Mouse (Mus musculus): ENCODE results near the gene Tenm4. TPM values are rescaled to one million over a fixed set of nuclear protein-coding genes. Genes with fewer than 3 reads are reported as not detected.
A peak's percentile ranks its signal among the peaks of the same experiment; 100 is the strongest.

Gene Tenm4
- polyA plus RNA-seq, 1 experiment from 2014 or later: 45.8 TPM

DNA sequence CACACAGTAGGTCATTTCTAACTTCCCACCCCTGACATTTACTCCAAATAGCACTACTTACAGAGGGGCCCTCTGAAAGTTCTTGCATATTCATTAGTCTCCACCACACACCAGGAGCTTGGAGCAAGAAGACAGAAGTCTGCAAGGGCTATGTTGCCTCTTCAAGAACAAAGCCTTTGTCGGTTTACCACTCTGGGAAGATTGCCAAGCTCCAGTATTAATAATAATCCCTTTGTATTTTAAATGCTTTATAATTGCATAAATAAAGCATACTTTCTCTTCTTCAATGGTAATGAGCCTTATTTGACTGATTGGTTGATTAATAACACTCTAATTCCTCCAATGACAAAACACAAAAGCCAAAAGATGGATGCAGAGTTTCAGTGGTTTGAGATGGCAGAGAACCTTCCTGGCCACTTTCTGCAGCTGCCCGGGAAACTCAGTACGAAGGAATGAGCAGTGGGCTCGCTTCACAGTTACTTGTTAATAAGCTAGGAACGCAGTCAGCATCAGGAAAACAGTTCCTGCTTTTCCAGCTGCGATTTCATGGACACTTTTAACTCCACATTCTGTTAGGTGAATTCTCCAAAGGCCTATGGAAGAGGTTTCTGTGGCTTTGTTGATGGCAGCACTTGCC is 219.1 kb downstream of the Tenm4 start:
- H3K4me1 ChIP-seq (replicated peaks): peaks cover 26% of the 10 kb centered on the region
- no peak overlapping the region for H3K9ac ChIP-seq (replicated peaks)
- H3K27ac ChIP-seq: peak overlapping the region; percentile 41; the same call in 1 of the 2 replicates
- no peak for ATAC-seq (ENCODE audit: insufficient number of reproducible peaks, insufficient read depth, low FRiP score, low TSS enrichment, low read depth)
- no peaks in the 10 kb centered on the region for H3K27me3 ChIP-seq
- no peak overlapping the region for H3K4me2 ChIP-seq
- H3K9me3 ChIP-seq: no peaks in the 10 kb centered on the region
- H3K36me3 ChIP-seq: no peaks in the 10 kb centered on the region
- WGBS: 40% methylated on average over 6 of the region's 6 CpGs
- no peak overlapping the region for H3K4me3 ChIP-seq (replicated peaks)

GRCm38 (mm10) chr7:96390894-96391293 is 219.8 kb downstream of the Tenm4 start:
- no peak overlapping the region for H3K27ac ChIP-seq
- no peaks in the 10 kb centered on the region for H3K9me3 ChIP-seq
- no peak for ATAC-seq (ENCODE audit: insufficient number of reproducible peaks, insufficient read depth, low FRiP score, low TSS enrichment, low read depth)
- H3K4me3 ChIP-seq (replicated peaks): no peak overlapping the region
- H3K9ac ChIP-seq (replicated peaks): no peak overlapping the region
- H3K4me1 ChIP-seq (replicated peaks): peaks cover 21% of the 10 kb centered on the region
- H3K4me2 ChIP-seq: no peak overlapping the region
- H3K36me3 ChIP-seq: no peaks in the 10 kb centered on the region
- WGBS: 92% methylated on average over 4 of the region's 4 CpGs
- no peaks in the 10 kb centered on the region for H3K27me3 ChIP-seq

GRCm38 (mm10) chr7:96391797-96392472 is 220.9 kb downstream of the Tenm4 start:
- WGBS: 88% methylated on average over 6 of the region's 6 CpGs

DNA sequence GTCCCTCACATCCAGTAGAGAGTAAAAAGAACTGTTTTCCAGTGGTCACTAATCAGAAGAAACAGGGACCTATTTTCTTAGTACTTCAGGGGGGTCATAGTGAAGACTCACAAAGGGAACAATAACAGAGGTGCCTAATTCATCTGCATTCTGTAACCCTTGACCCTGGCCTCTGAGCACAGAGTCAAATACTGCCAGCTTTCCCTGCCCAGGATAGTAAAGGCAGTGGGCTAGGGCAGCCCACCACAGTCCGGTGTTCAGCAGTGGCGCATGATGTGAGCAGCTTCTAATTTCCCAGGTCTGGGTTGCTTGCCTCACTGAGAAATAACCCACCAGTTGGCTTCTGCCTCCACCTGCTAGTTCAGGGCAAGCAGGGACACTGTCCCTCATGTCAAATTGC is 221.6 kb downstream of the Tenm4 start:
- Histone ChIP-seq H3K4me3 (replicated peaks) (no peak overlapping the region), H3K4me1 (replicated peaks) (peaks cover 21% of the 10 kb centered on the region), H3K36me3 (no peaks in the 10 kb centered on the region), H3K9ac (replicated peaks) (no peak overlapping the region), H3K27me3 (no peaks in the 10 kb centered on the region), H3K4me2 (no peak overlapping the region), H3K9me3 (no peaks in the 10 kb centered on the region), H3K27ac (no peak overlapping the region)
- WGBS: 79% methylated on average over 2 of the region's 2 CpGs
- ATAC-seq (ENCODE audit: insufficient number of reproducible peaks, insufficient read depth, low FRiP score, low TSS enrichment, low read depth): no peak

More at GRCm38 (mm10) chr7:96391797-96392472, 220.9 kb downstream of the Tenm4 start:
- Histone ChIP-seq H3K9ac (replicated peaks) (no peak overlapping the region), H3K27me3 (no peaks in the 10 kb centered on the region), H3K4me2 (no peak overlapping the region), H3K27ac (0 out of 2 replicates have a peak overlapping the region, but pooled peaks have one; percentile 12), H3K9me3 (no peaks in the 10 kb centered on the region), H3K4me1 (replicated peaks) (peaks cover 21% of the 10 kb centered on the region), H3K4me3 (replicated peaks) (no peak overlapping the region), H3K36me3 (no peaks in the 10 kb centered on the region)
- no peak for ATAC-seq (ENCODE audit: insufficient number of reproducible peaks, insufficient read depth, low FRiP score, low TSS enrichment, low read depth)

DNA sequence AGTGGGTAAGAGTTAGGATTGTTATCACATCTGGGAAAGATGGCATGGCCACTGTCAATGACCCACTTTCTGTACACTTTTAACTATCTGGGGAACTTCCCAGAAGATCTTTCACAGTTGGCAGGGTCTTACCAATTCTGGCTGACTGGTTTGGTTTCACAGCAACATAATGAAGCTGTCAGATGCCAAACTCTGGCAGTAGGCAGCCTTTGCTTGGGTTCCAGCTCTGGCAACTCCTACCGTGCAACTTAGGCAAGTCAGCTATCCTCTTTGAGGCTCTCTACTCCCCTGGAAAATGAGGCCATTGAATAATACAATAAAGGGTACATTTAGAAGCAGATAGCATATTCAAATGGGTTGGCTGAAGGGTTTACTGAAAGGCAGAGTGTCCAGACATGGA is 226.9 kb downstream of the Tenm4 start:
- no peaks in the 10 kb centered on the region for H3K9me3 ChIP-seq
- no peak overlapping the region for H3K4me3 ChIP-seq (replicated peaks)
- H3K36me3 ChIP-seq: no peaks in the 10 kb centered on the region
- no peak for ATAC-seq (ENCODE audit: insufficient number of reproducible peaks, insufficient read depth, low FRiP score, low TSS enrichment, low read depth)
- no peak overlapping the region for H3K9ac ChIP-seq (replicated peaks)
- no peak overlapping the region for H3K4me2 ChIP-seq
- H3K27ac ChIP-seq: no peak overlapping the region
- WGBS: 95% methylated on average over 1 of the region's 1 CpGs
- H3K27me3 ChIP-seq: no peaks in the 10 kb centered on the region
- 0 out of 2 replicates have a peak, but pooled peaks cover 9% of the 10 kb centered on the region for H3K4me1 ChIP-seq (replicated peaks)

DNA sequence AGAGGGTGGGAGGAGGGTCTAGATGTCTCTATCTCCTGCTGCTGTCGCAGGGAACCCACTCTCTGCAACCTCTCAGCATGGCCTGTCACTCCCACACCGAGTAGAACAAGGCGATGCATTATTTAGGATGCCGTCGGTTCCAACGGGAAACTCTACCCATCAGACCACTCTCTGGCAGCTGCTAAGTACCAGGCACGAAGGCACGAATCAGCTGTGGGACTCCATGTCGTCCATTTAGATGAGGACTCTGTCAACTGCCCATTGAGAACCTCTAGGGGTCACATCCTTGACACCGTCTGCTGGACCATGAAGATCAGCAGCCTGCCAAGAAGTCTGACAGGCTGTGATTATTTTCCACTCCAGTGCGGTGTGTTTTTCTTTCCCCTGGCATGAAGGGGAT is 229.4 kb downstream of the Tenm4 start:
- no peak for ATAC-seq (ENCODE audit: insufficient number of reproducible peaks, insufficient read depth, low FRiP score, low TSS enrichment, low read depth)

DNA sequence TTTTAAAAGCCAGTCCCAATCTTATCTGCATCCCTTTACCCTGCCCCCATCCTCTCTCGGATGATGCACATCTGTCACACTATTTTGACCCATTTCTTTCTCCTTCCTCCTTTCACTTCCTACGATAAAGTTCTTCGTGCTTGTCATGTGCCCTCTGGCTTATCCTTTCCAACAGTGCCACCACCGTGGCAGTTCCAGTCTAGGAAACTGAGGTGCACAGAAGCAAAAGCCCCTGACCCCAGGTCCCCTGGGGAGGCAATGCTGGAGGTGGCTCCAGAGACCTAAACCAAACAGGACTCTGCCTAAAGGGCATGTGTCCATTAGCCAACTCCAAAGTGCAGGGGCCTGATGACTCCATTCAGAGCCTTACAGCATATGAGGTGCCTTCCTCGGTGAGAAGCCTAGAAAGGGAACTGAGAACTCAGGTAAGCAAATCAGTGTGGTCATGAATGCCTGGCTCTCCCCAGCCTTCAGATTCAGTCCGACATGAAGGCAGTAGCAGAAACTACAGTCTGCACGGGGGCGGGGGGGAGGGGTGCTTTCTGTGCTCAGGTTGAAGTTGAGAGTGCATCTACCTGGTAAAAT is 235.7 kb downstream of the Tenm4 start:
- 70% methylated on average over 8 of the region's 8 CpGs for WGBS
- no peaks in the 10 kb centered on the region for H3K36me3 ChIP-seq
- H3K4me2 ChIP-seq: no peak overlapping the region
- H3K4me3 ChIP-seq (replicated peaks): no peak overlapping the region
- no peak overlapping the region for H3K9ac ChIP-seq (replicated peaks)
- ATAC-seq (ENCODE audit: insufficient number of reproducible peaks, insufficient read depth, low FRiP score, low TSS enrichment, low read depth): no peak
- H3K27me3 ChIP-seq: no peaks in the 10 kb centered on the region
- H3K4me1 ChIP-seq (replicated peaks): peaks cover 24% of the 10 kb centered on the region
- no peak overlapping the region for H3K27ac ChIP-seq
- no peaks in the 10 kb centered on the region for H3K9me3 ChIP-seq

More for the DNA sequence above, 229.4 kb downstream of the Tenm4 start:
- no peak overlapping the region for H3K4me2 ChIP-seq
- no peak overlapping the region for H3K9ac ChIP-seq (replicated peaks)
- 74% methylated on average over 11 of the region's 11 CpGs for WGBS
- H3K27me3 ChIP-seq: no peaks in the 10 kb centered on the region
- no peak overlapping the region for H3K4me3 ChIP-seq (replicated peaks)
- H3K36me3 ChIP-seq: no peaks in the 10 kb centered on the region
- no peaks in the 10 kb centered on the region for H3K9me3 ChIP-seq
- 0 out of 2 replicates have a peak overlapping the region, but pooled peaks have one; percentile 41 for H3K27ac ChIP-seq
- H3K4me1 ChIP-seq (replicated peaks): 0 out of 2 replicates have a peak, but pooled peaks cover 9% of the 10 kb centered on the region

DNA sequence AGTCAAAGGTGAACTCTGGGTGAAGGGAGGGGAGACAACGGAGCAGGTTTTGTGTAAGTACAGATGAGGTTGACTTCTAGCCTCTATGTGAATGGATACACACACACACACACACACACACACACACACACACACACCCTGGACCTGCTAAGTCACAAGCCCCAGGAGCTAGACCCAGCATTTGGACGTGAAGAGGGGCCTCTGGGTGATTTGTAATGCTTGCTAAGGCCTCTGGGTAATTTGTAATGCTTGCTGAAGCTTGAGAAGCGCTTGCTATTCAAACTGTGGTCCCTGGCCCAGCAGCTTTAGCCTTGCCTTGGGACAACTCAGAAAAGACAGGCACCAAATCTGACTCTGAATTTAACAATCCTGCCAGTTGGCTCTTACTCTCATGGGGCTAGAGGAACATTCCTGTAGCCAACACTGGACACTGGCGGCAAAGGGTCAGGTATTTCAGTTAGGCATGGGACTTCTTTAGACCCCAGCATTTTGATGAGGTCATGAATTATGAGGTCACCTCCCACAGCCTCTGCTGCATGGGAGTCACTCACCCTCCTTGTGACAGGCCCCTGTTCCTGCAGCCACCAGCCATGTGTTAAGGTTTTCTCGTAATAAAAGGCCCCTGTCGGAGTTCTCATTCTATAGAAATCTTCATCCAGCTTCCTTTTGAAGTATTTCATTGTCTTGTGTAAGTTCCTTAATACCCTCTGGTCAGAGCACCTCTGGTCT is 237.3 kb downstream of the Tenm4 start:
- Histone ChIP-seq H3K4me2 (no peak overlapping the region), H3K4me3 (replicated peaks) (no peak overlapping the region), H3K27ac (no peak overlapping the region), H3K9ac (replicated peaks) (no peak overlapping the region), H3K9me3 (no peaks in the 10 kb centered on the region), H3K4me1 (replicated peaks) (peaks cover 30% of the 10 kb centered on the region), H3K36me3 (no peaks in the 10 kb centered on the region), H3K27me3 (no peaks in the 10 kb centered on the region)
- ATAC-seq (ENCODE audit: insufficient number of reproducible peaks, insufficient read depth, low FRiP score, low TSS enrichment, low read depth): no peak
- WGBS: 53% methylated on average over 6 of the region's 6 CpGs

DNA sequence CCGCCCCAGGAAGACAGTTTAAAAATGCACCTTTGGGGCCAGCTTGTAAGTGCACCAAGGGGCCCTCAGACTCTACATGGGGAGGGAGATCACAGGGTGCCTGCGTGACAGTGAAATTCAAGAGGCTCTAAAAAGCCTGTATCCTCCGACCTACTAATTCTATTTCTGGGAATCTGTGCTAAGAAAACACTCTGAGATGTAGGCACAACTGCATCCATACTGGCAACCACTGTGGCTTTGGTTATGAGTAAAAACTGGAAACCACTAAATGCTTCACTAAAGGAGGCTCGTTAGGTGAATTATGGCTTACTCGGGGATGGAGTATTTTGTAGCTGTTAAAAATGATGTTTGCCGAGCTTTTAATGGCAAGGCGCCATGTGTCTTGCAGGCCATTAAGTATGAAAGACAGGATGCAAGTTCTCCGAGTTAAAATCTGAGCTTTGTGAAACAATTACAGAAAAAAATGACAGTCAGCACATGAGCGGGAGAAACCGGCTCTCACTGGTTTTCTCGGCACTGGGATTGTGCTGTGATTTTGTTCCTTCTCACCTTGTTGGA is 238.4 kb downstream of the Tenm4 start:
- H3K4me3 ChIP-seq (replicated peaks): no peak overlapping the region
- H3K9ac ChIP-seq (replicated peaks): no peak overlapping the region
- peaks cover 40% of the 10 kb centered on the region for H3K4me1 ChIP-seq (replicated peaks)
- H3K9me3 ChIP-seq: no peaks in the 10 kb centered on the region
- H3K36me3 ChIP-seq: no peaks in the 10 kb centered on the region
- ATAC-seq (ENCODE audit: insufficient number of reproducible peaks, insufficient read depth, low FRiP score, low TSS enrichment, low read depth): no peak
- H3K27ac ChIP-seq: no peak overlapping the region
- WGBS: 46% methylated on average over 11 of the region's 11 CpGs
- H3K4me2 ChIP-seq: no peak overlapping the region
- H3K27me3 ChIP-seq: no peaks in the 10 kb centered on the region

DNA sequence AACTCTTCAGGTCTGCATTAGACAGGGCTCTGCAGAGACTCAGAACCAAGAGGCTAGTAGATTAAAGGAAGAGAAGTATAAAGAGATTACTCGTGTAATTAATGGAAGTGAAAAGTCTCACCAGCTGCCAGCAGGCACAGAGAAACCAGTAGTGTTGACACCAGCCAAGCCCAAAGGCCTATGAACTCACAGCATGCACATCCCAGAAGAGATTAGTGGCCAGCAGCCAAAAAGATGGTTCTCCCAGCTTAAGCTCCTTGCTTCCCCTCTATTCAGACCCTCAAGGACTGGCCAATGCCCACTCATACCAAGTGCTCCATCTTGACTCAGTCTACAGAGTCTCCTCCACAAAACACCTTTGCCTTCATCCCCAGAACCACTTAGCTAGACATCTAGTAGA is 242.8 kb downstream of the Tenm4 start:
- peaks cover 38% of the 10 kb centered on the region for H3K4me1 ChIP-seq (replicated peaks)
- no peak overlapping the region for H3K4me3 ChIP-seq (replicated peaks)
- no peaks in the 10 kb centered on the region for H3K9me3 ChIP-seq
- no peak overlapping the region for H3K4me2 ChIP-seq
- no peak overlapping the region for H3K9ac ChIP-seq (replicated peaks)
- 0 out of 2 replicates have a peak overlapping the region, but pooled peaks have one; percentile 37 for H3K27ac ChIP-seq
- ATAC-seq (ENCODE audit: insufficient number of reproducible peaks, insufficient read depth, low FRiP score, low TSS enrichment, low read depth): no peak
- H3K36me3 ChIP-seq: no peaks in the 10 kb centered on the region
- WGBS: 46% methylated on average over 1 of the region's 1 CpGs
- H3K27me3 ChIP-seq: no peaks in the 10 kb centered on the region
